Mouse (Mus musculus): Measurements from ENCODE around the gene Kcnq1.

- TF ChIP-seq CTCF (IDR thresholded peaks at IDR 0.05; ENCODE audit: borderline replicate concordance, insufficient read depth, low read depth, low read length) (no peak), POLR2A (IDR thresholded peaks at IDR 0.05; ENCODE audit: borderline replicate concordance, insufficient read depth, low read length) (no peak)
Measured at GRCm38 (mm10) chr7:143273747-143274146, 167.6 kb downstream of the Kcnq1 start.
